Mouse (Mus musculus): Measurements from ENCODE around the gene Ppp1r3e. TPM values are rescaled to one million over a fixed set of nuclear protein-coding genes. Genes with fewer than 3 reads are reported as not detected.

The Ppp1r3e gene
- polyA plus RNA-seq, 2 experiments from 2014 or later = 0.93 TPM; not detected in 1

- peak; percentile 71 for ATAC-seq
Measured at GRCm38 (mm10) chr14:54876539-54877047, 757 bp downstream of the Ppp1r3e start.

GRCm38 (mm10) chr14:54875844-54876538 lies 1.4 kb downstream of the Ppp1r3e start:
- ATAC-seq = peak; percentile 9

- ATAC-seq = no peak
Measured at GRCm38 (mm10) chr14:54874165-54874564, 3.2 kb downstream of the Ppp1r3e start.

- ATAC-seq = no peak
Measured at GRCm38 (mm10) chr14:54870861-54871260, 6.5 kb downstream of the Ppp1r3e start, which contains the start of gene Homez. Homez (minus strand) TSS chr14:54870961.

GRCm38 (mm10) chr14:54868026-54868425 lies 9.3 kb downstream of the Ppp1r3e start:
- ATAC-seq = no peak

- ATAC-seq = no peak
Measured at GRCm38 (mm10) chr14:54866936-54867335, 10.4 kb downstream of the Ppp1r3e start.

GRCm38 (mm10) chr14:54866268-54866667 lies 11.1 kb downstream of the Ppp1r3e start:
- ATAC-seq = no peak

- no peak for ATAC-seq
Measured at GRCm38 (mm10) chr14:54865626-54866025, 11.7 kb downstream of the Ppp1r3e start.

GRCm38 (mm10) chr14:54864313-54865036 lies 12.9 kb downstream of the Ppp1r3e start:
- peak; percentile 53 for ATAC-seq

- ATAC-seq = peak; percentile 95
Measured at GRCm38 (mm10) chr14:54863501-54864312, 13.6 kb downstream of the Ppp1r3e start.

GRCm38 (mm10) chr14:54860511-54860910 lies 16.8 kb downstream of the Ppp1r3e start:
- no peak for ATAC-seq

- no peak for ATAC-seq
Measured at GRCm38 (mm10) chr14:54857891-54858290, 19.5 kb downstream of the Ppp1r3e start.

GRCm38 (mm10) chr14:54856703-54857102 lies 20.6 kb downstream of the Ppp1r3e start:
- no peak for ATAC-seq

GRCm38 (mm10) chr14:54855726-54856125 lies 21.6 kb downstream of the Ppp1r3e start:
- no peak for ATAC-seq

- no peak for ATAC-seq
Measured at GRCm38 (mm10) chr14:54843461-54843860, 33.9 kb downstream of the Ppp1r3e start.

GRCm38 (mm10) chr14:54823716-54824115 lies 53.6 kb downstream of the Ppp1r3e start:
- ATAC-seq = no peak

Other genes with a start within 250 kb of the Ppp1r3e start
- not detected for gene Gm17606, start 236.6 kb downstream of the Ppp1r3e start, polyA plus RNA-seq (2017; shearing (Covaris generic))
- gene Cdh24, start 236.2 kb downstream of the Ppp1r3e start, polyA plus RNA-seq (2017; shearing (Covaris generic)) = under 1 TPM; 0.16 to 0.31 TPM
- 10 to 100 TPM; 91.8 to 93.8 TPM for gene 1700123O20Rik, start 191.3 kb downstream of the Ppp1r3e start, polyA plus RNA-seq (2017; shearing (Covaris generic))
- gene Acin1, start 190.6 kb downstream of the Ppp1r3e start, polyA plus RNA-seq (2017; shearing (Covaris generic)) = 100 to 1,000 TPM; 136 to 148 TPM
- not detected for gene Gm29776, start 178.7 kb downstream of the Ppp1r3e start, polyA plus RNA-seq (2017; shearing (Covaris generic))
- gene Cebpe, start 165.4 kb downstream of the Ppp1r3e start, polyA plus RNA-seq (2017; shearing (Covaris generic)) = not detected
- gene Slc7a8, start 95.6 kb downstream of the Ppp1r3e start, polyA plus RNA-seq (2017; shearing (Covaris generic)) = not detected
- gene Rnf212b, start 63.4 kb downstream of the Ppp1r3e start, polyA plus RNA-seq (2017; shearing (Covaris generic)) = not detected
- 1 to 10 TPM; 5.1 to 8.0 TPM for gene Homez, start 6.6 kb downstream of the Ppp1r3e start, polyA plus RNA-seq (2017; shearing (Covaris generic))
- gene Bcl2l2, start 5.8 kb upstream of the Ppp1r3e start, polyA plus RNA-seq (2017; shearing (Covaris generic)) = 1 to 10 TPM; 1.5 to 2.4 TPM
- gene Gm20521, start 5.9 kb upstream of the Ppp1r3e start, polyA plus RNA-seq (2017; shearing (Covaris generic)) = not detected
- 10 to 100 TPM; 22.8 to 30.8 TPM for gene Pabpn1, start 14.9 kb upstream of the Ppp1r3e start, polyA plus RNA-seq (2017; shearing (Covaris generic))
- gene Slc22a17, start 35.6 kb upstream of the Ppp1r3e start, polyA plus RNA-seq (2017; shearing (Covaris generic)) = 1 to 10 TPM in 1 of 2 experiments, under 1 TPM in 1; 0.52 to 1.1 TPM
- not detected for gene Efs, start 48.6 kb upstream of the Ppp1r3e start, polyA plus RNA-seq (2017; shearing (Covaris generic))
- not detected for gene Il25, start 55.1 kb upstream of the Ppp1r3e start, polyA plus RNA-seq (2017; shearing (Covaris generic))
- gene Cmtm5, start 58.7 kb upstream of the Ppp1r3e start, polyA plus RNA-seq (2017; shearing (Covaris generic)) = under 1 TPM in 1 of 2 experiments, not detected in 1; 0.50 TPM
- gene Myh6, start 89.4 kb upstream of the Ppp1r3e start, polyA plus RNA-seq (2017; shearing (Covaris generic)) = not detected
- not detected for gene Gm17428, start 99.4 kb upstream of the Ppp1r3e start, polyA plus RNA-seq (2017; shearing (Covaris generic))
- gene Myh7, start 117.1 kb upstream of the Ppp1r3e start, polyA plus RNA-seq (2017; shearing (Covaris generic)) = not detected
- gene Ngdn, start 137.9 kb upstream of the Ppp1r3e start, polyA plus RNA-seq (2017; shearing (Covaris generic)) = 100 to 1,000 TPM; 158 to 174 TPM
- gene Zfhx2, start 214.8 kb upstream of the Ppp1r3e start, polyA plus RNA-seq (2017; shearing (Covaris generic)) = 1 to 10 TPM; 5.4 to 5.5 TPM
- 10 to 100 TPM in 1 of 2 experiments, 1 to 10 TPM in 1; 9.6 to 11.9 TPM for gene Thtpa, start 217.2 kb upstream of the Ppp1r3e start, polyA plus RNA-seq (2017; shearing (Covaris generic))
- 100 to 1,000 TPM in 1 of 2 experiments, 10 to 100 TPM in 1; 99.1 to 102 TPM for gene Ap1g2, start 229.0 kb upstream of the Ppp1r3e start, polyA plus RNA-seq (2017; shearing (Covaris generic))
- gene Jph4, start 239.4 kb upstream of the Ppp1r3e start, polyA plus RNA-seq (2017; shearing (Covaris generic)) = not detected

Measured in activated CD4-positive, CD25-positive, alpha-beta regulatory T cell, adult 4 months (primary cell).